ENCODE assay signal across 8 mouse cellular contexts in the genomic region with DNA sequence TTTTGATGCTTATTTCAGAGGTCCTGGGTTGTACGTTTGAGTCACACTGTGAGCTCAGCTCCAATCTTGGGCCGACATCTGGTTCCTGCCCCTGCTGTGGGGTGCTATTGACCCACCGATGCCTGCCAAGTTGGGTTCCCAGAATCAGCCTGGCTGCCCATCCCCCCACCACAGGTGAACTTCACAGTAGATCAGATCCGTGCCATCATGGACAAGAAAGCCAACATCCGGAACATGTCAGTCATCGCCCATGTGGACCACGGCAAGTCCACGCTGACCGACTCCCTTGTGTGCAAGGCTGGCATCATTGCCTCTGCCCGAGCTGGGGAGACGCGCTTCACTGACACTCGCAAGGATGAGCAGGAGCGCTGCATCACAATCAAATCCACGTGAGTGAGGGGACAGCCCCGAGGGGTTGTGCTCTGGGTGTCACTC. TPM values are rescaled to one million over a fixed set of nuclear protein-coding genes. Genes with fewer than 3 reads are reported as not detected.
DNase-seq lines count a peak whose midpoint lies in the region; ATAC-seq and TF ChIP-seq lines count a peak whose summit lies in the region.

No protein-coding gene starts in this region.

- no peak for ATAC-seq in lung, postnatal 0 days
- no peak for ATAC-seq in heart, embryonic 11.5 days (replicated peaks; ENCODE audit: insufficient number of reproducible peaks, low FRiP score, low TSS enrichment)
- ATAC-seq in neural tube, embryonic 13.5 days (ENCODE audit: low read depth) = no peak

- peak; percentile 41 for DNase-seq in lung, postnatal 0 days (ENCODE audit: low spot score)
- DNase-seq in lung, postnatal 14 days = no peak
- DNase-seq in kidney, postnatal 14 days = peak; percentile 57
- no peak for DNase-seq in ovary, postnatal 14 days (ENCODE audit: low spot score)
- no peak for DNase-seq in right cerebral cortex, adult 18-20 months

- peaks cover 5% of the 10 kb centered on the region; the same call in 1 of the 2 replicates for H3K4me1 ChIP-seq in lung, postnatal 0 days (ENCODE audit: insufficient read depth, low read depth, low read length)
- peaks cover 15% of the 10 kb centered on the region for H3K4me1 ChIP-seq in bone marrow macrophage, adult 2 months (ENCODE audit: control insufficient read depth, insufficient read depth, low read length)
- H3K4me1 ChIP-seq in heart, embryonic 11.5 days (ENCODE audit: control insufficient read depth, insufficient read depth, low read length) = peaks cover 24% of the 10 kb centered on the region
- peaks cover 86% of the 10 kb centered on the region for H3K4me1 ChIP-seq in neural tube, embryonic 13.5 days (replicated peaks)

- H3K36me3 ChIP-seq in lung, postnatal 0 days (ENCODE audit: insufficient read depth, low read length) = peaks cover 45% of the 10 kb centered on the region
- H3K36me3 ChIP-seq in heart, embryonic 11.5 days (ENCODE audit: control insufficient read depth, insufficient read depth, low read length) = peaks cover 47% of the 10 kb centered on the region
- peaks cover 53% of the 10 kb centered on the region for H3K36me3 ChIP-seq in neural tube, embryonic 13.5 days

- WGBS in lung, postnatal 0 days = 7% methylated on average over 16 of the region's 16 CpGs
- WGBS in heart, embryonic 11.5 days (ENCODE audit: insufficient replicate concordance) = 8% methylated on average over 16 of the region's 16 CpGs
- 14% methylated on average over 16 of the region's 16 CpGs for WGBS in neural tube, embryonic 13.5 days

- TF ChIP-seq POLR2A in bone marrow macrophage, adult 2 months (IDR thresholded peaks at IDR 0.05; ENCODE audit: borderline replicate concordance, low read depth, low read length) = no peak

- H3K27me3 ChIP-seq in lung, postnatal 0 days (replicated peaks; ENCODE audit: insufficient read depth, low read length) = no peaks in the 10 kb centered on the region
- H3K27me3 ChIP-seq in heart, embryonic 11.5 days (ENCODE audit: control insufficient read depth, insufficient read depth, low read length) = no peaks in the 10 kb centered on the region
- no peaks in the 10 kb centered on the region for H3K27me3 ChIP-seq in neural tube, embryonic 13.5 days

- no peak for TF ChIP-seq CTCF in lung, postnatal 0 days (IDR thresholded peaks at IDR 0.05)
- TF ChIP-seq CTCF in bone marrow macrophage, adult 2 months (IDR thresholded peaks at IDR 0.05; ENCODE audit: low read depth, low read length) = no peak

- peak overlapping the region; percentile 97 for H3K9ac ChIP-seq in lung, postnatal 0 days (replicated peaks; ENCODE audit: low read depth)
- peak overlapping the region; percentile 100 for H3K9ac ChIP-seq in heart, embryonic 11.5 days (ENCODE audit: low read depth, low read length)
- peak overlapping the region; percentile 97 for H3K9ac ChIP-seq in neural tube, embryonic 13.5 days

- H3K27ac ChIP-seq in lung, postnatal 0 days (ENCODE audit: low read length) = peak overlapping the region; percentile 93
- peak overlapping the region; percentile 79 for H3K27ac ChIP-seq in bone marrow macrophage, adult 2 months (ENCODE audit: insufficient read depth, low read depth, low read length)
- H3K27ac ChIP-seq in heart, embryonic 11.5 days (ENCODE audit: low read depth, low read length) = peak overlapping the region; percentile 93
- peak overlapping the region; percentile 92 for H3K27ac ChIP-seq in neural tube, embryonic 13.5 days (replicated peaks)

- TF ChIP-seq EP300 in lung, postnatal 0 days (IDR thresholded peaks at IDR 0.05) = no peak

- no peaks in the 10 kb centered on the region for H3K9me3 ChIP-seq in lung, postnatal 0 days (ENCODE audit: low read length)
- H3K9me3 ChIP-seq in heart, embryonic 11.5 days (replicated peaks; ENCODE audit: control insufficient read depth, low read length) = no peaks in the 10 kb centered on the region
- H3K9me3 ChIP-seq in neural tube, embryonic 13.5 days = no peaks in the 10 kb centered on the region

- peak overlapping the region; percentile 82 for H3K4me3 ChIP-seq in lung, postnatal 0 days (ENCODE audit: low read depth, low read length)
- H3K4me3 ChIP-seq in bone marrow macrophage, adult 2 months (ENCODE audit: insufficient read depth, low read length) = peak overlapping the region; percentile 88
- H3K4me3 ChIP-seq in heart, embryonic 11.5 days (ENCODE audit: low read depth, low read length) = peak overlapping the region; percentile 100
- H3K4me3 ChIP-seq in neural tube, embryonic 13.5 days = peak overlapping the region; percentile 91

- H3K4me2 ChIP-seq in lung, postnatal 0 days (replicated peaks; ENCODE audit: low read depth, low read length) = peak overlapping the region; percentile 77
- peak overlapping the region; percentile 98 for H3K4me2 ChIP-seq in heart, embryonic 11.5 days
- H3K4me2 ChIP-seq in neural tube, embryonic 13.5 days = peak overlapping the region; percentile 98

RNA-seq across cellular contexts. Expression of gene Eef2, which starts 1.1 kb away (rescaled TPM):
- 509 and 537 TPM in 2 replicates for polyA plus RNA-seq in lung, postnatal 0 days (2015; fragmentation: Nextera tagmentation; extraction: Ambion mirVana)
- 877 and 1,003 TPM in 2 replicates for polyA plus RNA-seq in bone marrow macrophage, adult 2 months (2012; ENCODE audit: insufficient read depth, insufficient read length, missing spikeins)
- 313 and 338 TPM in 2 replicates for polyA plus RNA-seq in heart, embryonic 11.5 days (2014; fragmentation: Nextera tagmentation; extraction: Ambion mirVana)
- polyA plus RNA-seq in neural tube, embryonic 13.5 days (2015; fragmentation: Nextera tagmentation; extraction: Ambion mirVana) = 532 and 537 TPM in 2 replicates

RNA-seq across cellular contexts. Expression of gene Dapk3, which starts 5.3 kb away (rescaled TPM):
- 48.9 and 50.2 TPM in 2 replicates for polyA plus RNA-seq in lung, postnatal 0 days (2015; fragmentation: Nextera tagmentation; extraction: Ambion mirVana)
- 36.4 and 39.8 TPM in 2 replicates for polyA plus RNA-seq in bone marrow macrophage, adult 2 months (2012; ENCODE audit: insufficient read depth, insufficient read length, missing spikeins)
- polyA plus RNA-seq in heart, embryonic 11.5 days (2014; fragmentation: Nextera tagmentation; extraction: Ambion mirVana) = 44.1 and 47.4 TPM in 2 replicates
- polyA plus RNA-seq in neural tube, embryonic 13.5 days (2015; fragmentation: Nextera tagmentation; extraction: Ambion mirVana) = 79.1 and 80.9 TPM in 2 replicates

RNA-seq across cellular contexts. Expression of gene 4930442H23Rik, which starts 6.1 kb away (rescaled TPM):
- 0.16 and 0.25 TPM in 2 replicates for polyA plus RNA-seq in lung, postnatal 0 days (2015; fragmentation: Nextera tagmentation; extraction: Ambion mirVana)
- polyA plus RNA-seq in bone marrow macrophage, adult 2 months (2012; ENCODE audit: insufficient read depth, insufficient read length, missing spikeins) = not detected in 2 replicates
- 0.21 TPM in 1 of 2 replicates, not detected in the other for polyA plus RNA-seq in heart, embryonic 11.5 days (2014; fragmentation: Nextera tagmentation; extraction: Ambion mirVana)
- not detected in 2 replicates for polyA plus RNA-seq in neural tube, embryonic 13.5 days (2015; fragmentation: Nextera tagmentation; extraction: Ambion mirVana)

RNA-seq across cellular contexts. Expression of gene Pias4, which starts 9.8 kb away (rescaled TPM):
- polyA plus RNA-seq in lung, postnatal 0 days (2015; fragmentation: Nextera tagmentation; extraction: Ambion mirVana) = 27.9 TPM in 2 replicates
- polyA plus RNA-seq in bone marrow macrophage, adult 2 months (2012; ENCODE audit: insufficient read depth, insufficient read length, missing spikeins) = 21.9 and 28.2 TPM in 2 replicates
- 39.4 and 39.7 TPM in 2 replicates for polyA plus RNA-seq in heart, embryonic 11.5 days (2014; fragmentation: Nextera tagmentation; extraction: Ambion mirVana)
- polyA plus RNA-seq in neural tube, embryonic 13.5 days (2015; fragmentation: Nextera tagmentation; extraction: Ambion mirVana) = 60.0 and 77.5 TPM in 2 replicates

RNA-seq across cellular contexts. Expression of gene Nmrk2, which starts 24.3 kb away (rescaled TPM):
- 0.80 and 0.92 TPM in 2 replicates for polyA plus RNA-seq in lung, postnatal 0 days (2015; fragmentation: Nextera tagmentation; extraction: Ambion mirVana)
- not detected in 2 replicates for polyA plus RNA-seq in bone marrow macrophage, adult 2 months (2012; ENCODE audit: insufficient read depth, insufficient read length, missing spikeins)
- polyA plus RNA-seq in heart, embryonic 11.5 days (2014; fragmentation: Nextera tagmentation; extraction: Ambion mirVana) = 2.2 and 3.6 TPM in 2 replicates
- not detected in 2 replicates for polyA plus RNA-seq in neural tube, embryonic 13.5 days (2015; fragmentation: Nextera tagmentation; extraction: Ambion mirVana)

Comparison
In these comparisons a context has a peak if more than half of its experiments do, and no peak if none do; other contexts are left out.
1. DNase-seq: peak in lung, postnatal 0 days (single experiment) and kidney, postnatal 14 days (single experiment); none in lung, postnatal 14 days (single experiment), ovary, postnatal 14 days (single experiment) and right cerebral cortex, adult 18-20 months (single experiment).
2. Peak in every context shown above with its lines, with median percentiles within 50 percentile points of each other: H3K27ac ChIP-seq, H3K4me2 ChIP-seq, H3K4me3 ChIP-seq and H3K9ac ChIP-seq.